Mouse (Mus musculus) forebrain, postnatal 0 days (tissue): Measurements from ENCODE around the gene C530025M09Rik. TPM values are rescaled to one million over a fixed set of nuclear protein-coding genes. Genes with fewer than 3 reads are reported as not detected.

ENCODE experiments used
- ATAC-seq: fragments of 200-750 bp; cut with Nextera tagmentation; 2 replicates; pipeline ENCODE4 v1.8.0; 2017; ENCODE audit warnings: mild to moderate bottlenecking, moderate library complexity
- DNase-seq: peaks from one replicate; pipeline ENCODE4 v3.0.0-alpha.2; 2015
- H3K27ac ChIP-seq: fragments of 300-500 bp; sonication (generic); 2 replicates; pipeline ENCODE4 v1.5.1; 2014; ENCODE audit warnings: low read depth, mild to moderate bottlenecking, antibody characterized with exemption, low read length, moderate library complexity, mixed read lengths
- H3K27me3 ChIP-seq: fragments of 300-500 bp; sonication (generic); 2 replicates; pipeline ENCODE4 v1.6.1; 2014; ENCODE audit warnings: mild to moderate bottlenecking, low read length, mixed read lengths; ENCODE audit not compliant: insufficient read depth
- H3K36me3 ChIP-seq: fragments of 300-500 bp; sonication (generic); 2 replicates; pipeline ENCODE4 v1.6.1; 2014; ENCODE audit warnings: mild to moderate bottlenecking, moderate library complexity; ENCODE audit not compliant: insufficient read depth
- H3K4me1 ChIP-seq: fragments of 300-500 bp; sonication (generic); 2 replicates; pipeline ENCODE4 v1.6.1; 2014; ENCODE audit warnings: antibody characterized with exemption; ENCODE audit not compliant: insufficient read depth
- H3K4me2 ChIP-seq: fragments of 300-500 bp; sonication (generic); 2 replicates; pipeline ENCODE4 v1.6.1; 2014; ENCODE audit warnings: low read depth, mild to moderate bottlenecking, moderate library complexity
- H3K4me3 ChIP-seq: fragments of 300-500 bp; sonication (generic); 2 replicates; pipeline ENCODE4 v1.5.1; 2014; ENCODE audit warnings: low read depth, low read length, mixed read lengths
- H3K9ac ChIP-seq: fragments of 300-500 bp; sonication (generic); 2 replicates; pipeline ENCODE4 v1.6.1; 2014; ENCODE audit warnings: mild to moderate bottlenecking
- H3K9me3 ChIP-seq: fragments of 300-500 bp; sonication (generic); 2 replicates; pipeline ENCODE4 v1.6.1; 2016; ENCODE audit warnings: low read length
- CTCF ChIP-seq: sonication (generic); IDR thresholded peaks from 2 replicates; pipeline ENCODE4 v1.5.1; 2016; ENCODE audit warnings: antibody characterized with exemption, control low read depth, low read depth
- WGBS: fragments of 180-500 bp; shearing (Covaris S2); extraction: QIAGEN DNeasy Blood & Tissue Kit; methylation state at CpG from one replicate; pipeline ENCODE4 v1.1.7; 2014; 5-methylcytosine and 5-hydroxymethylcytosine counted together
- polyA plus RNA-seq: library from polyadenylated mRNA; unstranded; fragments of >200 nt; fragmentation: Nextera tagmentation; extraction: Ambion mirVana; gene quantifications from 2 replicates; pipeline ENCODE4 v1.2.1, GENCODE M21; 2015
- total RNA-seq: library from RNA; depleted of rRNA; stranded (reverse); fragments of >200 nt; gene quantifications from 2 replicates; pipeline ENCODE4 v1.2.3, GENCODE M21; 2014

C530025M09Rik gene
- total and polyA plus RNA-seq, 2 experiments from 2014 or later: 1.1 to 1.5 TPM

GRCm38 (mm10) chr2:149829955-149830535, 968 bp downstream of the C530025M09Rik start:
- Histone ChIP-seq H3K9me3 (no peaks in the 10 kb centered on the region), H3K27me3 (peaks cover 7% of the 10 kb centered on the region), H3K4me2 (peak overlapping the region; percentile 95), H3K4me3 (peak overlapping the region; percentile 66), H3K27ac (peak overlapping the region; percentile 54; the same call in 1 of the 2 replicates), H3K9ac (peak overlapping the region; percentile 64), H3K4me1 (0 out of 2 replicates have a peak, but pooled peaks cover 4% of the 10 kb centered on the region), H3K36me3 (no peaks in the 10 kb centered on the region)
- TF ChIP-seq CTCF: no peak
- no peak; the same call in none of the 2 replicates for ATAC-seq
- WGBS: 2% methylated on average over 26 of the region's 26 CpGs
- peak; percentile 31 for DNase-seq

GRCm38 (mm10) chr2:149828911-149829310, 2.1 kb downstream of the C530025M09Rik start, which contains the start of gene Syndig1:
Gene Syndig1, plus strand, starts transcription at chr2:149829211.
- DNase-seq (no peak), ATAC-seq (no peak)
- 85% methylated on average over 2 of the region's 2 CpGs for WGBS
- Histone ChIP-seq H3K27me3 (peaks cover 7% of the 10 kb centered on the region), H3K27ac (no peak within 1 kb of the TSS), H3K36me3 (no peaks in the 10 kb centered on the region), H3K4me2 (peak within 1 kb of the TSS; percentile 95), H3K4me1 (0 out of 2 replicates have a peak, but pooled peaks cover 4% of the 10 kb centered on the region), H3K9me3 (no peaks in the 10 kb centered on the region), H3K9ac (peak within 1 kb of the TSS; percentile 64; the same call in 1 of the 2 replicates), H3K4me3 (peak within 1 kb of the TSS; percentile 66)
- no peak for TF ChIP-seq CTCF

- Histone ChIP-seq H3K9me3 (no peaks in the 10 kb centered on the region), H3K4me1 (no peaks in the 10 kb centered on the region), H3K36me3 (no peaks in the 10 kb centered on the region), H3K27me3 (no peaks in the 10 kb centered on the region), H3K9ac (no peak overlapping the region), H3K4me3 (no peak overlapping the region), H3K27ac (no peak overlapping the region), H3K4me2 (no peak overlapping the region)
- TF ChIP-seq CTCF: peak; percentile 28; the same call in 1 of the 2 replicates
- WGBS: 39% methylated on average over 2 of the region's 2 CpGs
- no peak for DNase-seq
- ATAC-seq: no peak
Observed at GRCm38 (mm10) chr2:149820201-149820600, 10.8 kb downstream of the C530025M09Rik start.

GRCm38 (mm10) chr2:149819751-149820150, 11.3 kb downstream of the C530025M09Rik start:
- ATAC-seq (0 out of 2 replicates have a peak, but pooled peaks have one; percentile 25), DNase-seq (no peak)
- H3K4me2 ChIP-seq: no peak overlapping the region
- 81% methylated on average over 3 of the region's 3 CpGs for WGBS
- no peaks in the 10 kb centered on the region for H3K27me3 ChIP-seq
- H3K36me3 ChIP-seq: no peaks in the 10 kb centered on the region
- H3K27ac ChIP-seq: no peak overlapping the region
- no peak overlapping the region for H3K4me3 ChIP-seq
- H3K9ac ChIP-seq: no peak overlapping the region
- H3K9me3 ChIP-seq: no peaks in the 10 kb centered on the region
- no peaks in the 10 kb centered on the region for H3K4me1 ChIP-seq
- TF ChIP-seq CTCF: no peak

GRCm38 (mm10) chr2:149818395-149818794, 12.6 kb downstream of the C530025M09Rik start:
- Histone ChIP-seq H3K9ac (no peak overlapping the region), H3K27me3 (no peaks in the 10 kb centered on the region), H3K4me3 (no peak overlapping the region), H3K4me2 (no peak overlapping the region), H3K36me3 (no peaks in the 10 kb centered on the region), H3K27ac (no peak overlapping the region), H3K9me3 (no peaks in the 10 kb centered on the region), H3K4me1 (no peaks in the 10 kb centered on the region)
- WGBS: 64% methylated on average over 3 of the region's 3 CpGs
- ATAC-seq: peak; percentile 74
- no peak for TF ChIP-seq CTCF
- no peak for DNase-seq

GRCm38 (mm10) chr2:149812899-149813298, 18.1 kb downstream of the C530025M09Rik start:
- Histone ChIP-seq H3K4me2 (no peak overlapping the region), H3K4me1 (no peaks in the 10 kb centered on the region), H3K27me3 (no peaks in the 10 kb centered on the region), H3K36me3 (no peaks in the 10 kb centered on the region), H3K9me3 (no peaks in the 10 kb centered on the region), H3K27ac (no peak overlapping the region), H3K9ac (no peak overlapping the region), H3K4me3 (no peak overlapping the region)
- DNase-seq (no peak), ATAC-seq (no peak)
- TF ChIP-seq CTCF: no peak
- WGBS: 85% methylated on average over 2 of the region's 2 CpGs

- TF ChIP-seq CTCF: no peak
- H3K27me3 ChIP-seq: no peaks in the 10 kb centered on the region
- 84% methylated on average over 2 of the region's 2 CpGs for WGBS
- H3K4me3 ChIP-seq: no peak overlapping the region
- H3K9ac ChIP-seq: no peak overlapping the region
- no peak overlapping the region for H3K27ac ChIP-seq
- no peak overlapping the region for H3K4me2 ChIP-seq
- no peak for ATAC-seq
- H3K36me3 ChIP-seq: no peaks in the 10 kb centered on the region
- H3K9me3 ChIP-seq: no peaks in the 10 kb centered on the region
- DNase-seq: no peak
- no peaks in the 10 kb centered on the region for H3K4me1 ChIP-seq
Observed at GRCm38 (mm10) chr2:149805256-149805655, 25.8 kb downstream of the C530025M09Rik start.
